ENCODE assay signal across 39 mouse cellular contexts in the genomic region with DNA sequence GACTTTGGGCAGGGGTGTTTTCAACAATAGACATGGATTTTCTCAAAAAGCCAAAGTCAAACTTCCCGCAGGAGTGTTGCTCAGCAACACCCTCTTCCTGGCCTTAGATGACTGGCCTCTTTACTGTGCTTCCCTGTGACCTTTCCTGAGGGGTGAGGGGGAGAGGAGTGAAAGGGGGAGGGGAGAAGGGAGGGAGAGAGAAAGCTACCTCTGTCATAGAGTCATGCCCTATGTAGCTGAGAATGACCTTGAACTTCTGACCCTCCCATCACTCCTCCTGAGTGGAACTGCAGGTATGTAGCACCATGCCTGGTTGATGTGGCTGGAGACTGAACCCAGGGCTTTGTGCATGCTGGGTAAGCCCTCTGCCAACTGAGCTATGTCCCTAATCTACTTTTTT. TPM values are rescaled to one million over a fixed set of nuclear protein-coding genes. Genes with fewer than 3 reads are reported as not detected.
"Had no signal": no experiment of that assay in that cellular context is flagged by ENCODE, and none has a peak within 500 bp of the region (broad histone marks: within the 10 kb centered on the region; RNA-seq: fewer than 3 reads in every experiment).

No protein-coding gene starts in this region.

- H3K36me3 ChIP-seq: heart, embryonic 13.5 days; heart, embryonic 15.5 days; hindbrain, embryonic 13.5 days; intestine, embryonic 15.5 days; limb, embryonic 13.5 days; limb, embryonic 15.5 days; liver, embryonic 12.5 days had no signal

- H3K27ac ChIP-seq: heart, embryonic 13.5 days; heart, embryonic 15.5 days; hindbrain, embryonic 13.5 days; intestine, embryonic 15.5 days; layer of hippocampus, adult 2 months; left cerebral cortex, adult 2 months; limb, embryonic 13.5 days; limb, embryonic 15.5 days; liver, embryonic 12.5 days; liver, embryonic 14.5 days had no signal

- H3K9me3 ChIP-seq: heart, embryonic 13.5 days; heart, embryonic 15.5 days; hindbrain, embryonic 13.5 days; intestine, embryonic 15.5 days; limb, embryonic 13.5 days; limb, embryonic 15.5 days; liver, embryonic 12.5 days had no signal

- ATAC-seq: hindbrain, embryonic 16.5 days; inflammation-experienced regulatory T-cells, adult 6 months; intestine, embryonic 15.5 days; intestine, postnatal 0 days; liver, embryonic 12.5 days had no signal

- H3K4me3 ChIP-seq: heart, embryonic 13.5 days; heart, embryonic 15.5 days; hindbrain, embryonic 13.5 days; intestine, embryonic 15.5 days; layer of hippocampus, adult 2 months; left cerebral cortex, adult 2 months; limb, embryonic 13.5 days; limb, embryonic 15.5 days; liver, embryonic 12.5 days had no signal

- H3K9ac ChIP-seq: heart, embryonic 13.5 days; heart, embryonic 15.5 days; hindbrain, embryonic 13.5 days; intestine, embryonic 15.5 days; limb, embryonic 13.5 days; limb, embryonic 15.5 days; liver, embryonic 12.5 days; liver, embryonic 14.5 days had no signal

- H3K4me2 ChIP-seq: heart, embryonic 11.5 days; heart, embryonic 13.5 days; heart, embryonic 15.5 days; hindbrain, embryonic 13.5 days; intestine, embryonic 15.5 days; limb, embryonic 13.5 days; limb, embryonic 15.5 days; liver, embryonic 12.5 days had no signal

- H3K27me3 ChIP-seq: heart, embryonic 13.5 days; heart, embryonic 15.5 days; hindbrain, embryonic 13.5 days; intestine, embryonic 15.5 days; limb, embryonic 13.5 days; limb, embryonic 15.5 days; liver, embryonic 12.5 days had no signal

- H3K4me1 ChIP-seq: intestine, embryonic 15.5 days; liver, embryonic 12.5 days had no signal

- DNase-seq: gastrocnemius, postnatal 14 days; gastrocnemius, postnatal 36 days; heart, adult 11 months; heart, postnatal 14 days; heart, postnatal 36 days; kidney, adult 18-20 months; kidney, adult 8-10 months; kidney, postnatal 10 days; kidney, postnatal 25 days; kidney, postnatal 4 days had no signal

RNA-seq across cellular contexts. Expression of gene Gm10803, which starts 25.5 kb away (rescaled TPM):
- total RNA-seq: gastrocnemius, adult 8-10 months; gastrocnemius, postnatal 14 days; gastrocnemius, postnatal 36 days; heart, adult 8-10 months; heart, postnatal 14 days; heart, postnatal 36 days; hematopoietic stem cell, adult 5-6 weeks; layer of hippocampus, adult 2 months; layer of hippocampus, postnatal 10 days; layer of hippocampus, postnatal 25 days; left cerebral cortex, adult 2 months; left cerebral cortex, postnatal 14 days; left cerebral cortex, postnatal 36 days; liver, adult 2 months had no signal
- polyA plus RNA-seq: frontal cortex, adult 2 months; gonadal fat pad, adult 2 months; heart, embryonic 11.5 days; heart, embryonic 13.5 days; heart, embryonic 15.5 days; heart, postnatal 0 days; hindbrain, embryonic 11.5 days; hindbrain, embryonic 13.5 days; hindbrain, embryonic 16.5 days; inflammation-experienced regulatory T-cells, adult 6 months; intestine, embryonic 15.5 days; intestine, postnatal 0 days; kidney, embryonic 14.5 days; kidney, embryonic 16.5 days; limb, embryonic 11.5 days; limb, embryonic 13.5 days; limb, embryonic 15.5 days; liver, adult 2 months; liver, embryonic 12.5 days; liver, embryonic 14.5 days had no signal

RNA-seq across cellular contexts. Expression of gene Alx4, which starts 56.4 kb away (rescaled TPM):
- total RNA-seq: hematopoietic stem cell, adult 5-6 weeks; liver, adult 2 months had no signal
- polyA plus RNA-seq: heart, postnatal 0 days; intestine, postnatal 0 days; liver, adult 2 months had no signal
